Mouse (Mus musculus): Measurements from ENCODE around the gene Traf5. TPM values are rescaled to one million over a fixed set of nuclear protein-coding genes. Genes with fewer than 3 reads are reported as not detected.

Traf5 gene
- polyA plus RNA-seq, 1 experiment from 2014 or later = 16.9 TPM

GRCm38 (mm10) chr1:191994476-191994875 is 97.9 kb downstream of the Traf5 start:
- no peaks in the 10 kb centered on the region for H3K27me3 ChIP-seq (ENCODE audit: control insufficient read depth, insufficient read depth, low read length)
- whole genome bisulfite sequencing = 47% methylated on average over 5 of the region's 5 CpGs
- no peak for ATAC-seq (ENCODE audit: insufficient number of reproducible peaks, insufficient read depth, low FRiP score, low read depth)
- H3K27ac ChIP-seq (replicated peaks in 1 of 2; ENCODE audit: control insufficient read depth in 1 of 2, insufficient read depth in 1 of 2, low read depth in 2 of 2, low read length in 2 of 2) = no peak overlapping the region
- H3K9me3 ChIP-seq (ENCODE audit: control insufficient read depth, low read length) = 0 out of 2 replicates have a peak, but pooled peaks cover 3% of the 10 kb centered on the region
- no peak overlapping the region for H3K4me2 ChIP-seq (ENCODE audit: low read length)
- H3K9ac ChIP-seq (ENCODE audit: low read length) = no peak overlapping the region
- peaks cover 30% of the 10 kb centered on the region for H3K36me3 ChIP-seq (ENCODE audit: control insufficient read depth, insufficient read depth, low read length)
- no peak overlapping the region for H3K4me3 ChIP-seq (ENCODE audit: control insufficient read depth in 1 of 2, insufficient read depth in 1 of 2, low read depth in 1 of 2, low read length in 2 of 2)
- peaks cover 5 to 13% of the 10 kb centered on the region in 2 experiments for H3K4me1 ChIP-seq (ENCODE audit: control insufficient read depth in 2 of 2, insufficient read depth in 2 of 2, low read length in 2 of 2)

- H3K9me3 ChIP-seq (ENCODE audit: control insufficient read depth, low read length) = 0 out of 2 replicates have a peak, but pooled peaks cover 3% of the 10 kb centered on the region
- peaks cover 9 to 26% of the 10 kb centered on the region in 2 experiments for H3K4me1 ChIP-seq (ENCODE audit: control insufficient read depth in 2 of 2, insufficient read depth in 2 of 2, low read length in 2 of 2)
- peaks cover 14% of the 10 kb centered on the region; the same call in 1 of the 2 replicates for H3K36me3 ChIP-seq (ENCODE audit: control insufficient read depth, insufficient read depth, low read length)
- no peak overlapping the region for H3K4me2 ChIP-seq (ENCODE audit: low read length)
- H3K27ac ChIP-seq (replicated peaks in 1 of 2; ENCODE audit: control insufficient read depth in 1 of 2, insufficient read depth in 1 of 2, low read depth in 2 of 2, low read length in 2 of 2) = no peak overlapping the region; a peak in 1 of 4 replicates
- H3K9ac ChIP-seq (ENCODE audit: low read length) = no peak overlapping the region
- no peak for ATAC-seq (ENCODE audit: insufficient number of reproducible peaks, insufficient read depth, low FRiP score, low read depth)
- H3K27me3 ChIP-seq (ENCODE audit: control insufficient read depth, insufficient read depth, low read length) = no peaks in the 10 kb centered on the region
- no peak overlapping the region for H3K4me3 ChIP-seq (ENCODE audit: control insufficient read depth in 1 of 2, insufficient read depth in 1 of 2, low read depth in 1 of 2, low read length in 2 of 2)
- 50% methylated on average over 7 of the region's 7 CpGs for WGBS
Observed at GRCm38 (mm10) chr1:191992040-191992780, 100.1 kb downstream of the Traf5 start.

- no peaks in the 10 kb centered on the region for H3K36me3 ChIP-seq (ENCODE audit: control insufficient read depth, insufficient read depth, low read length)
- peak overlapping the region; percentile 62 to 66 for H3K4me3 ChIP-seq (ENCODE audit: control insufficient read depth in 1 of 2, insufficient read depth in 1 of 2, low read depth in 1 of 2, low read length in 2 of 2)
- peak; percentile 87 for ATAC-seq (ENCODE audit: insufficient number of reproducible peaks, insufficient read depth, low FRiP score, low read depth)
- H3K27ac ChIP-seq (replicated peaks in 1 of 2; ENCODE audit: control insufficient read depth in 1 of 2, insufficient read depth in 1 of 2, low read depth in 2 of 2, low read length in 2 of 2) = peak overlapping the region; percentile 84 to 91
- H3K4me2 ChIP-seq (ENCODE audit: low read length) = peak overlapping the region; percentile 72
- H3K4me1 ChIP-seq (ENCODE audit: control insufficient read depth in 2 of 2, insufficient read depth in 2 of 2, low read length in 2 of 2) = peaks cover 9 to 30% of the 10 kb centered on the region in 2 experiments
- under 1% methylated on average over 22 of the region's 22 CpGs for WGBS
- no peaks in the 10 kb centered on the region for H3K9me3 ChIP-seq (ENCODE audit: control insufficient read depth, low read length)
- peak overlapping the region; percentile 81 for H3K9ac ChIP-seq (ENCODE audit: low read length)
- H3K27me3 ChIP-seq (ENCODE audit: control insufficient read depth, insufficient read depth, low read length) = no peaks in the 10 kb centered on the region
Observed at GRCm38 (mm10) chr1:191989994-191990393, 102.4 kb downstream of the Traf5 start.

- no peaks in the 10 kb centered on the region for H3K36me3 ChIP-seq (ENCODE audit: control insufficient read depth, insufficient read depth, low read length)
- H3K4me1 ChIP-seq (ENCODE audit: control insufficient read depth in 2 of 2, insufficient read depth in 2 of 2, low read length in 2 of 2) = peaks cover 9 to 25% of the 10 kb centered on the region in 2 experiments
- H3K4me3 ChIP-seq (ENCODE audit: control insufficient read depth in 1 of 2, insufficient read depth in 1 of 2, low read depth in 1 of 2, low read length in 2 of 2) = no peak overlapping the region
- H3K9me3 ChIP-seq (ENCODE audit: control insufficient read depth, low read length) = no peaks in the 10 kb centered on the region
- 44% methylated on average over 5 of the region's 5 CpGs for WGBS
- peak overlapping the region; percentile 75 to 91 for H3K27ac ChIP-seq (replicated peaks in 1 of 2; ENCODE audit: control insufficient read depth in 1 of 2, insufficient read depth in 1 of 2, low read depth in 2 of 2, low read length in 2 of 2)
- no peak overlapping the region for H3K9ac ChIP-seq (ENCODE audit: low read length)
- ATAC-seq (ENCODE audit: insufficient number of reproducible peaks, insufficient read depth, low FRiP score, low read depth) = no peak
- no peaks in the 10 kb centered on the region for H3K27me3 ChIP-seq (ENCODE audit: control insufficient read depth, insufficient read depth, low read length)
- peak overlapping the region; percentile 72 for H3K4me2 ChIP-seq (ENCODE audit: low read length)
Observed at GRCm38 (mm10) chr1:191989060-191989459, 103.3 kb downstream of the Traf5 start.

- WGBS = 42% methylated on average over 3 of the region's 3 CpGs
- Histone ChIP-seq H3K4me3 (ENCODE audit: control insufficient read depth in 1 of 2, insufficient read depth in 1 of 2, low read depth in 1 of 2, low read length in 2 of 2) (no peak overlapping the region), H3K27me3 (ENCODE audit: control insufficient read depth, insufficient read depth, low read length) (no peaks in the 10 kb centered on the region), H3K27ac (replicated peaks in 1 of 2; ENCODE audit: control insufficient read depth in 1 of 2, insufficient read depth in 1 of 2, low read depth in 2 of 2, low read length in 2 of 2) (peak overlapping the region; percentile 75 to 91), H3K9me3 (ENCODE audit: control insufficient read depth, low read length) (no peaks in the 10 kb centered on the region), H3K4me1 (ENCODE audit: control insufficient read depth in 2 of 2, insufficient read depth in 2 of 2, low read length in 2 of 2) (peaks cover 9 to 25% of the 10 kb centered on the region in 2 experiments), H3K36me3 (ENCODE audit: control insufficient read depth, insufficient read depth, low read length) (no peaks in the 10 kb centered on the region), H3K9ac (ENCODE audit: low read length) (no peak overlapping the region), H3K4me2 (ENCODE audit: low read length) (peak overlapping the region; percentile 72; the same call in 1 of the 2 replicates)
- ATAC-seq (ENCODE audit: insufficient number of reproducible peaks, insufficient read depth, low FRiP score, low read depth) = no peak
Observed at GRCm38 (mm10) chr1:191988646-191989045, 103.7 kb downstream of the Traf5 start.

- no peak overlapping the region for H3K9ac ChIP-seq (ENCODE audit: low read length)
- no peaks in the 10 kb centered on the region for H3K36me3 ChIP-seq (ENCODE audit: control insufficient read depth, insufficient read depth, low read length)
- no peak overlapping the region for H3K27ac ChIP-seq (replicated peaks in 1 of 2; ENCODE audit: control insufficient read depth in 1 of 2, insufficient read depth in 1 of 2, low read depth in 2 of 2, low read length in 2 of 2)
- no peaks in the 10 kb centered on the region for H3K27me3 ChIP-seq (ENCODE audit: control insufficient read depth, insufficient read depth, low read length)
- WGBS = 54% methylated on average over 5 of the region's 5 CpGs
- H3K4me2 ChIP-seq (ENCODE audit: low read length) = no peak overlapping the region
- peaks cover 6 to 24% of the 10 kb centered on the region in 2 experiments for H3K4me1 ChIP-seq (ENCODE audit: control insufficient read depth in 2 of 2, insufficient read depth in 2 of 2, low read length in 2 of 2)
- no peak overlapping the region for H3K4me3 ChIP-seq (ENCODE audit: control insufficient read depth in 1 of 2, insufficient read depth in 1 of 2, low read depth in 1 of 2, low read length in 2 of 2)
- no peak for ATAC-seq (ENCODE audit: insufficient number of reproducible peaks, insufficient read depth, low FRiP score, low read depth)
- no peaks in the 10 kb centered on the region for H3K9me3 ChIP-seq (ENCODE audit: control insufficient read depth, low read length)
Observed at GRCm38 (mm10) chr1:191987481-191987769, 104.9 kb downstream of the Traf5 start.

- H3K9me3 ChIP-seq (ENCODE audit: control insufficient read depth, low read length) = no peaks in the 10 kb centered on the region
- H3K36me3 ChIP-seq (ENCODE audit: control insufficient read depth, insufficient read depth, low read length) = no peaks in the 10 kb centered on the region
- peaks cover 7 to 25% of the 10 kb centered on the region in 2 experiments for H3K4me1 ChIP-seq (ENCODE audit: control insufficient read depth in 2 of 2, insufficient read depth in 2 of 2, low read length in 2 of 2)
- no peak overlapping the region for H3K27ac ChIP-seq (replicated peaks in 1 of 2; ENCODE audit: control insufficient read depth in 1 of 2, insufficient read depth in 1 of 2, low read depth in 2 of 2, low read length in 2 of 2)
- no peak overlapping the region for H3K9ac ChIP-seq (ENCODE audit: low read length)
- no peaks in the 10 kb centered on the region for H3K27me3 ChIP-seq (ENCODE audit: control insufficient read depth, insufficient read depth, low read length)
- H3K4me3 ChIP-seq (ENCODE audit: control insufficient read depth in 1 of 2, insufficient read depth in 1 of 2, low read depth in 1 of 2, low read length in 2 of 2) = no peak overlapping the region
- 72% methylated on average over 8 of the region's 8 CpGs for WGBS
- ATAC-seq (ENCODE audit: insufficient number of reproducible peaks, insufficient read depth, low FRiP score, low read depth) = no peak
- no peak overlapping the region for H3K4me2 ChIP-seq (ENCODE audit: low read length)
Observed at GRCm38 (mm10) chr1:191986674-191987480, 105.5 kb downstream of the Traf5 start.
